Mouse (Mus musculus) cerebellum, postnatal 4 days (tissue): ENCODE measurements at regions not wholly inside any gene's neighbourhood (a gene's known extent, or its start where the extent isn't known, plus 50 kb on each side); places are given as distances from the start of the nearest gene placed in this dataset.

Experiments used
- DNase-seq, 2 experiments: peaks; one replicate each; pipeline ENCODE4 v3.0.0; 2022; ENCODE audit warnings: low spot score in 2 of 2, mixed read lengths in 1 of 2

DNA sequence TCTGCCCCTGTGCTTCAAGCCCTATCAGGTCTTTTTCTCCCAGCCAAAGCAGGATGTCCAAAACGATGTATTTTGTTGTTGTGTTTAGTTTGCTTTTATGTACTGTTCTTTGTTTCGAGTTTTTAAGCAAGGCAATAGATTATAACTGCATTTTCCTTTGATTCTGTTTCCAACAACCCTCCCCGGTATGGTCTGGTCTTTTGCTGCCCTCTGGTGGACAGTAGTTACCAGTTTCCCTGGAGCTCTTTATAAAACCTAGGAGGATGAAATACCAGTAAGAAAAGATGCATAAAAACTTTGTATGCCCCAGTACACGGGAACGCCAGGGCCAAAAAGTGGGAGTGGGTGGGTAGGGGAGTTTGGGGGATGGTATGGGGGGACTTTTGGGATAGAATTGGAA, 73.9 kb upstream of the Itm2a start:
- DNase-seq: peak in 1 of 2 experiments; percentile 16

DNA sequence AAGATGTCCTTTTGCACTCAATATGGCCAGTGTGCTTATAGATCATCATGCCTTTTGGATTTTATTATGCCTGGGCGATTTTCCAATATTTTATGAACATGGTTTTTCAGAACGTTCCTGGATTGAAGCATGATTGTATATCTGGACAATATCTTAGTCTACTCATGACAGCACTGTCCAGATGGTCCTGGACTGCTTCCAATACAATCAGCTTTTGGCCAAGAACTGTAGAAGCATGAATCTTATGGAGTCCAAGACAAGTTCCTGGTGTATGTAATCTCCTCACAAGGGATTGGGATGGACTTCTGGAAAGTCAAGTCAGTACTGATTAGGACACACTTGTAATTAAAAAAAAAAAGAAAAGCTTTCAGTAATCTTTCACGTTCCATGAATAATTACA, 66.1 kb upstream of the Itm2a start:
- no peak for DNase-seq
